In the genomic region with DNA sequence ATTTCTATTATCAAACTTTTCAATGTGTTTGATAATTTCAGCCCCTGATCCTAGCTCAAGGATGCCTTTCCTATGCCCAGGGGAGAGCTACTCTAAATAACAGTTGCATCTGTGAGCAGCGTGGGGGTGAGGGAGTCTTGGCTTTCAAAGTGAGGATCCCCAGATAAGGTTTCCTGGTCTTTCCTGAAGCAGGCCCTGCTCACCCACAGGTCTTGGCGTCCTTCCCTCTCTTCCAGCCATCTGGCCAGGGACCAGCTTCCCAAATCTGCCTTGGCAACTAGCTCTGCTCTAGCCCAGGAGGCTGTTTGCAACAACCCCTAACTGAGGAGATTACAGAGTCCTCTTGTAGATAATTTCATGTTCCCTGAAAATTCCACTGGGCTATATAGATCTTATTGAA, we compare ENCODE assay signal across 8 mouse cellular contexts. TPM values are rescaled to one million over a fixed set of nuclear protein-coding genes. Genes with fewer than 3 reads are reported as not detected.
A peak's percentile ranks its signal among the peaks of the same experiment; 100 is the strongest.
DNase-seq lines count a peak whose midpoint lies in the region; TF ChIP-seq lines count a peak whose summit lies in the region.
"Had no signal": no experiment of that assay in that cellular context is flagged by ENCODE, and none has a peak within 500 bp of the region (broad histone marks: within the 10 kb centered on the region; RNA-seq: fewer than 3 reads in every experiment).

No protein-coding gene starts in this region.

- no peak overlapping the region for H3K27ac ChIP-seq in thymus, adult 2 months (ENCODE audit: control insufficient read depth, insufficient read depth, low read length)
- H3K27ac ChIP-seq in forebrain, embryonic 10.5 days = no peak overlapping the region
- H3K27ac ChIP-seq: liver, embryonic 15.5 days had no signal

- peak; percentile 12 for DNase-seq in thymus, postnatal 4 days
- no peak for DNase-seq in thymus, postnatal 10 days (ENCODE audit: low spot score in 2 of 2)
- DNase-seq in cerebellum, postnatal 36 days = peak; percentile 95 to 96
- peak; percentile 38 for DNase-seq in kidney, postnatal 10 days
- peak; percentile 30 to 55 for DNase-seq in lung, postnatal 4 days
- DNase-seq in thymus, adult 2 months = no peak
- no peak for DNase-seq in forebrain, embryonic 10.5 days (ENCODE audit: extremely low spot score, low spot score)

- no peaks in the 10 kb centered on the region for H3K36me3 ChIP-seq in thymus, adult 2 months (ENCODE audit: control insufficient read depth, insufficient read depth, low read length)
- H3K36me3 ChIP-seq in forebrain, embryonic 10.5 days (replicated peaks) = no peaks in the 10 kb centered on the region
- H3K36me3 ChIP-seq: liver, embryonic 15.5 days had no signal

- no peak for TF ChIP-seq POLR2A in thymus, adult 2 months (IDR thresholded peaks at IDR 0.05; ENCODE audit: control insufficient read depth, extremely low read depth, insufficient read depth, low read length, poor library complexity)

- TF ChIP-seq CTCF in thymus, adult 2 months (IDR thresholded peaks at IDR 0.05; ENCODE audit: borderline replicate concordance, control insufficient read depth, extremely low read depth, insufficient read depth, low read length, poor library complexity) = no peak

- H3K4me1 ChIP-seq in thymus, adult 2 months (replicated peaks; ENCODE audit: control insufficient read depth, insufficient read depth, low read length) = peaks cover 4% of the 10 kb centered on the region
- peaks cover 19% of the 10 kb centered on the region for H3K4me1 ChIP-seq in forebrain, embryonic 10.5 days

- 0 out of 2 replicates have a peak, but pooled peaks cover 4% of the 10 kb centered on the region for H3K27me3 ChIP-seq in thymus, adult 2 months (ENCODE audit: control insufficient read depth, insufficient read depth, low read length)
- peaks cover 5% of the 10 kb centered on the region for H3K27me3 ChIP-seq in forebrain, embryonic 10.5 days (ENCODE audit: poor library complexity, severe bottlenecking)

- 76% methylated on average over 2 of the region's 2 CpGs for WGBS in thymus, adult 2 months
- 80% methylated on average over 2 of the region's 2 CpGs for WGBS in forebrain, embryonic 10.5 days

- H3K4me3 ChIP-seq in thymus, adult 2 months (ENCODE audit: control insufficient read depth, insufficient read depth, low read length) = no peak overlapping the region
- no peak overlapping the region for H3K4me3 ChIP-seq in forebrain, embryonic 10.5 days

- H3K9me3 ChIP-seq in forebrain, embryonic 10.5 days = peaks cover 9% of the 10 kb centered on the region; the same call in 1 of the 2 replicates
- H3K9me3 ChIP-seq: liver, embryonic 15.5 days had no signal

RNA-seq across cellular contexts. Expression of gene Ppp3ca, which starts 1.9 kb away (rescaled TPM):
- 5.6 and 12.3 TPM in 2 replicates for polyA plus RNA-seq in thymus, adult 2 months (2012; rRNA removed)
- 28.0 and 28.7 TPM in 2 replicates for polyA plus RNA-seq in forebrain, embryonic 10.5 days (2016; fragmentation: Nextera tagmentation; extraction: Ambion mirVana)

Comparison
In these comparisons a context has a peak if more than half of its experiments do, and no peak if none do; other contexts are left out.
1. DNase-seq: peak in thymus, postnatal 4 days (single experiment), cerebellum, postnatal 36 days (2 of 2), kidney, postnatal 10 days (single experiment) and lung, postnatal 4 days (2 of 2); none in thymus, postnatal 10 days (0 of 2), thymus, adult 2 months (single experiment) and forebrain, embryonic 10.5 days (single experiment).